Mouse (Mus musculus) midbrain, embryonic 12.5 days (tissue): Measurements from ENCODE around the gene Cecr2. TPM values are rescaled to one million over a fixed set of nuclear protein-coding genes. Genes with fewer than 3 reads are reported as not detected.
"Not testable (repeated sequence)": the region's sequence is repeated elsewhere in the genome, so short reads cannot be mapped to it uniquely, and the experiment has no call there.

Experiments
- ATAC-seq: fragments of 200-750 bp; cut with Nextera tagmentation; 2 replicates; pipeline ENCODE4 v1.8.0; 2017; ENCODE audit warnings: low read depth, moderate TSS enrichment, moderate library complexity; ENCODE audit not compliant: low FRiP score
- H3K27ac ChIP-seq: fragments of 300-500 bp; sonication (generic); replicated peaks from 2 replicates; pipeline ENCODE4 v1.5.1; 2016; ENCODE audit warnings: mild to moderate bottlenecking
- H3K27me3 ChIP-seq: fragments of 300-500 bp; sonication (generic); 2 replicates; pipeline ENCODE4 v1.6.1; 2016; ENCODE audit warnings: mild to moderate bottlenecking
- H3K36me3 ChIP-seq: fragments of 300-500 bp; sonication (generic); 2 replicates; pipeline ENCODE4 v1.6.1; 2016
- H3K4me1 ChIP-seq: fragments of 300-500 bp; sonication (generic); 2 replicates; pipeline ENCODE4 v1.6.1; 2016
- H3K4me2 ChIP-seq: fragments of 300-500 bp; sonication (generic); replicated peaks from 2 replicates; pipeline ENCODE4 v1.6.1; 2016; ENCODE audit warnings: mild to moderate bottlenecking, moderate library complexity
- H3K4me3 ChIP-seq: fragments of 300-500 bp; sonication (generic); 2 replicates; pipeline ENCODE4 v1.5.1; 2016; ENCODE audit warnings: mild to moderate bottlenecking
- H3K9ac ChIP-seq: fragments of 300-500 bp; sonication (generic); replicated peaks from 2 replicates; pipeline ENCODE4 v1.6.1; 2016; ENCODE audit warnings: mild to moderate bottlenecking, moderate library complexity
- H3K9me3 ChIP-seq: fragments of 300-500 bp; sonication (generic); 2 replicates; pipeline ENCODE4 v1.6.1; 2016; ENCODE audit warnings: mild to moderate bottlenecking
- WGBS: fragments of 180-500 bp; shearing (Covaris S2); methylation state at CpG from one replicate; pipeline ENCODE4 v1.1.7; 2016; 5-methylcytosine and 5-hydroxymethylcytosine counted together
- polyA plus RNA-seq: library from polyadenylated mRNA; unstranded; fragments of >200 nt; fragmentation: Nextera tagmentation; extraction: Ambion mirVana; gene quantifications from 2 replicates; pipeline ENCODE4 v1.2.1, GENCODE M21; 2016

Gene Cecr2
- polyA plus RNA-seq, 1 experiment from 2014 or later, result 13.6 TPM

- no peak overlapping the region for H3K27ac ChIP-seq
- H3K4me1 ChIP-seq, result no peaks in the 10 kb centered on the region
- no peaks in the 10 kb centered on the region for H3K36me3 ChIP-seq
- no peak for ATAC-seq
- no peak overlapping the region for H3K4me3 ChIP-seq
- H3K27me3 ChIP-seq, result no peaks in the 10 kb centered on the region
- H3K9ac ChIP-seq, result no peak overlapping the region
- no peaks in the 10 kb centered on the region for H3K9me3 ChIP-seq
- 44% methylated on average over 23 of the region's 23 CpGs for WGBS
- no peak overlapping the region for H3K4me2 ChIP-seq
Measured at GRCm38 (mm10) chr6:120644346-120645299, 21.5 kb upstream of the Cecr2 start.

GRCm38 (mm10) chr6:120647246-120648028, 18.7 kb upstream of the Cecr2 start:
- not testable (repeated sequence) for H3K4me1 ChIP-seq, H3K4me2 ChIP-seq, H3K27me3 ChIP-seq, H3K27ac ChIP-seq, ATAC-seq, H3K9ac ChIP-seq, H3K4me3 ChIP-seq, H3K9me3 ChIP-seq, H3K36me3 ChIP-seq
- WGBS, result 90% methylated on average over 3 of the region's 4 CpGs

GRCm38 (mm10) chr6:120648205-120648604, 18.0 kb upstream of the Cecr2 start:
- no peaks in the 10 kb centered on the region for H3K36me3 ChIP-seq
- no peak overlapping the region for H3K9ac ChIP-seq
- no peaks in the 10 kb centered on the region for H3K27me3 ChIP-seq
- H3K27ac ChIP-seq, result no peak overlapping the region
- no peak for ATAC-seq
- 87% methylated on average over 5 of the region's 5 CpGs for WGBS
- no peak overlapping the region for H3K4me3 ChIP-seq
- H3K9me3 ChIP-seq, result no peaks in the 10 kb centered on the region
- no peak overlapping the region for H3K4me2 ChIP-seq
- H3K4me1 ChIP-seq, result peaks cover 3% of the 10 kb centered on the region; the same call in 1 of the 2 replicates

GRCm38 (mm10) chr6:120652666-120653065, 13.5 kb upstream of the Cecr2 start:
- no peak for ATAC-seq
- 13% methylated on average over 7 of the region's 7 CpGs for WGBS
- H3K9ac ChIP-seq, result no peak overlapping the region

GRCm38 (mm10) chr6:120655702-120656101, 10.5 kb upstream of the Cecr2 start:
- no peak overlapping the region for H3K27ac ChIP-seq
- peaks cover 3% of the 10 kb centered on the region; the same call in 1 of the 2 replicates for H3K4me1 ChIP-seq
- H3K9ac ChIP-seq, result no peak overlapping the region
- no peaks in the 10 kb centered on the region; the same call in 1 of the 2 replicates for H3K27me3 ChIP-seq
- H3K4me2 ChIP-seq, result no peak overlapping the region
- 90% methylated on average over 3 of the region's 3 CpGs for WGBS
- ATAC-seq, result no peak
- no peak overlapping the region for H3K4me3 ChIP-seq
- no peaks in the 10 kb centered on the region for H3K9me3 ChIP-seq
- H3K36me3 ChIP-seq, result no peaks in the 10 kb centered on the region

More at GRCm38 (mm10) chr6:120652666-120653065, 13.5 kb upstream of the Cecr2 start:
- no peak overlapping the region for H3K4me3 ChIP-seq
- no peaks in the 10 kb centered on the region for H3K9me3 ChIP-seq
- H3K4me1 ChIP-seq, result peaks cover 3% of the 10 kb centered on the region; the same call in 1 of the 2 replicates
- H3K27ac ChIP-seq, result no peak overlapping the region
- no peaks in the 10 kb centered on the region for H3K36me3 ChIP-seq
- H3K4me2 ChIP-seq, result no peak overlapping the region
- H3K27me3 ChIP-seq, result no peaks in the 10 kb centered on the region

DNA sequence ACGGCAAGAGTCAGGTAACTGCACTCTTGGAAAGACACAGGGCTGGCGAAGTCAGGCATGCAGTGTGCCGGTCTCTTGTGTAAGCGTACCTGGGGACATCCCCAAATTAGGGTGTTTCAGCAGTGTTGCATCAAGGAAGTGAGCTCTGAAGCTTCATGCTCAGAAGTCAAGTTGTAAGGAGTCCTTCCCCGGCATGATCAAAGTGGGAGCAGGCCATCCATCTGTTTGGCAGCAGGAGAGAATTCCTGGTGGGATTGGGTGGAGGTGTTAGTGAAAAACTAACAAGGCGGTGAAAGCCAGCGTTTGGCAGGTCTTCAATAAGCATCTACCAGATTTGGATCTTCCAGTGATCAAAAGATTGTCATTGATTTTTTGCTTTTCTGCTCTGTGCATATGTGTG, 7.3 kb upstream of the Cecr2 start:
- H3K27me3 ChIP-seq, result peaks cover 2% of the 10 kb centered on the region
- no peaks in the 10 kb centered on the region for H3K9me3 ChIP-seq
- WGBS, result 72% methylated on average over 7 of the region's 7 CpGs
- no peaks in the 10 kb centered on the region for H3K36me3 ChIP-seq
- no peaks in the 10 kb centered on the region for H3K4me1 ChIP-seq
- H3K9ac ChIP-seq, result no peak overlapping the region
- ATAC-seq, result no peak
- no peak overlapping the region for H3K4me3 ChIP-seq
- no peak overlapping the region for H3K4me2 ChIP-seq
- no peak overlapping the region for H3K27ac ChIP-seq

- Histone ChIP-seq H3K4me1 (peaks cover 19% of the 10 kb centered on the region), H3K4me3 (peak overlapping the region; percentile 92), H3K4me2 (peak overlapping the region; percentile 81), H3K9ac (peak overlapping the region; percentile 91), H3K9me3 (no peaks in the 10 kb centered on the region), H3K27me3 (peaks cover 7% of the 10 kb centered on the region), H3K27ac (peak overlapping the region; percentile 100), H3K36me3 (no peaks in the 10 kb centered on the region)
- WGBS, result 0% methylated on average over 21 of the region's 21 CpGs
- peak; percentile 78 for ATAC-seq
Measured at GRCm38 (mm10) chr6:120665415-120665815, 754 bp upstream of the Cecr2 start.

GRCm38 (mm10) chr6:120666761-120667421, 722 bp downstream of the Cecr2 start:
- peak overlapping the region; percentile 92 for H3K4me3 ChIP-seq
- H3K9me3 ChIP-seq, result no peaks in the 10 kb centered on the region
- H3K27ac ChIP-seq, result peak overlapping the region; percentile 100
- ATAC-seq, result peak; percentile 32
- H3K4me2 ChIP-seq, result peak overlapping the region; percentile 81
- under 1% methylated on average over 84 of the region's 87 CpGs for WGBS
- peaks cover 7% of the 10 kb centered on the region for H3K27me3 ChIP-seq
- H3K9ac ChIP-seq, result peak overlapping the region; percentile 91
- H3K36me3 ChIP-seq, result no peaks in the 10 kb centered on the region
- peaks cover 19% of the 10 kb centered on the region for H3K4me1 ChIP-seq

- H3K27me3 ChIP-seq, result peaks cover 7% of the 10 kb centered on the region
- no peaks in the 10 kb centered on the region for H3K36me3 ChIP-seq
- no peak for ATAC-seq
- H3K4me1 ChIP-seq, result peaks cover 19% of the 10 kb centered on the region
- H3K4me2 ChIP-seq, result peak overlapping the region; percentile 81
- H3K9me3 ChIP-seq, result no peaks in the 10 kb centered on the region
- peak overlapping the region; percentile 92 for H3K4me3 ChIP-seq
- peak overlapping the region; percentile 91 for H3K9ac ChIP-seq
- WGBS, result 0% methylated on average over 7 of the region's 7 CpGs
- H3K27ac ChIP-seq, result peak overlapping the region; percentile 100
Measured at GRCm38 (mm10) chr6:120667422-120667781, 1.2 kb downstream of the Cecr2 start.

- peak overlapping the region; percentile 81 for H3K4me2 ChIP-seq
- no peaks in the 10 kb centered on the region for H3K9me3 ChIP-seq
- peak overlapping the region; percentile 91; the same call in 1 of the 2 replicates for H3K9ac ChIP-seq
- no peak overlapping the region for H3K27ac ChIP-seq
- H3K4me1 ChIP-seq, result peaks cover 19% of the 10 kb centered on the region
- 15% methylated on average over 7 of the region's 7 CpGs for whole genome bisulfite sequencing
- no peak for ATAC-seq
- H3K27me3 ChIP-seq, result peaks cover 7% of the 10 kb centered on the region
- no peaks in the 10 kb centered on the region for H3K36me3 ChIP-seq
- peak overlapping the region; percentile 92 for H3K4me3 ChIP-seq
Measured at GRCm38 (mm10) chr6:120667911-120668310, 1.7 kb downstream of the Cecr2 start.

GRCm38 (mm10) chr6:120674121-120674520, 8.0 kb downstream of the Cecr2 start:
- Histone ChIP-seq H3K4me1 (no peaks in the 10 kb centered on the region), H3K9me3 (no peaks in the 10 kb centered on the region), H3K4me2 (no peak overlapping the region), H3K4me3 (no peak overlapping the region), H3K9ac (no peak overlapping the region), H3K36me3 (no peaks in the 10 kb centered on the region), H3K27ac (no peak overlapping the region), H3K27me3 (no peaks in the 10 kb centered on the region)
- ATAC-seq, result no peak
- 81% methylated on average over 5 of the region's 5 CpGs for WGBS
